Mouse (Mus musculus) liver, postnatal 0 days (tissue): ENCODE data around the gene A930018P22Rik.

ENCODE experiments used
- CTCF ChIP-seq: sonication (generic); IDR thresholded peaks from 2 replicates; pipeline ENCODE4 v1.5.1; 2016; ENCODE audit warnings: antibody characterized with exemption, low read depth
- EP300 ChIP-seq: IDR thresholded peaks from 2 replicates; pipeline ENCODE4 v1.6.1; 2016; ENCODE audit warnings: antibody characterized with exemption, low read depth, mild to moderate bottlenecking

- peak; percentile 45 for TF ChIP-seq CTCF
- TF ChIP-seq EP300: no peak
These were observed 2.3 kb upstream of the A930018P22Rik start for GRCm38 (mm10) chr2:104120312-104120711.
